Mouse (Mus musculus) urinary bladder, postnatal 36 days (tissue): ENCODE measurements at regions not wholly inside any gene's neighbourhood (a gene's known extent, or its start where the extent isn't known, plus 50 kb on each side); places are given as distances from the start of the nearest gene placed in this dataset.

Experiments used
- DNase-seq, 2 experiments: peaks; one replicate each; pipeline ENCODE4 v3.0.0; 2022; ENCODE audit warnings: low spot score in 2 of 2, mixed read lengths in 1 of 2

DNA sequence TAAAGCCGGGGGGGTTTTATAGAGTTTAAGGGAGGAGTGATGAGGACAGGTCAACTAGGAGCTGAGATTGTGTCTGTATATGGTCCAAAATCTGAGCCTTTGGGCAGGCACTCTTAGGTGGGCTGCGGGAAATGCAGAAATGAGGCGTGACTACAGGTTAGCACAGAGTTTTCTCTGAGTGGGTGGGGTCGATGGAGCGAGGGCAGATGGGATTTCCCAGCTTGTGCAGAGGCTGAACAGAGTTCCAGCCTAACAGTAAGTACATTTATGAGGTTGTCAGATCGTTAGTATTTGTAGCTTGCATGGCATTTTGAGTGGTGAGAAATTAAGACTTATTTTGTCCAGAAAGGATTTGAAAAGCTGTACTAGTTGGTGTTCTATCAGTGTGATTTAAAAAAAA lies 1358.4 kb downstream of the Gsdmc2 start:
- no peak for DNase-seq

- DNase-seq = no peak
Observed at GRCm38 (mm10) chr15:62484350-62484749, 1360.6 kb downstream of the Gsdmc2 start.

- DNase-seq = no peak
Observed at GRCm38 (mm10) chr15:62483534-62483933, 1361.4 kb downstream of the Gsdmc2 start.

DNA sequence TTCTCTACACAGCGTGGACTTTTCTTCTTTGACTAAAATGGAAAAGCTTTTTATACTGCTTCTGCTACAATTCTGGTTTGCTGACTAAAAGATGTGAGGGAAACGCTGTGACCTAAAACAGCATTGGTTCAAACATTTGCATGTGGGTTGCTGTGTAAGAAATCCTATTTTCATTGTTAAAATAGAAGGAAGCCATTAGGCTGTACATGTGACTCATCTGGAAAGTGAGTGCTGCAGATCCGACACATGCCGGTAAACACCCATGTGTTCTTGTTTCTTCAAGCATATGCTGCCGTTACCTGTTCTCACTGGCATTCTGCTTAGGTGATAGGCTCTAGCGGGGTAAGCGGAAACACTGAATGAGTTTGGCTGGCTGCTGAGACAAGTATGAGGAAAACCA lies 1362.6 kb downstream of the Gsdmc2 start:
- DNase-seq = no peak

DNA sequence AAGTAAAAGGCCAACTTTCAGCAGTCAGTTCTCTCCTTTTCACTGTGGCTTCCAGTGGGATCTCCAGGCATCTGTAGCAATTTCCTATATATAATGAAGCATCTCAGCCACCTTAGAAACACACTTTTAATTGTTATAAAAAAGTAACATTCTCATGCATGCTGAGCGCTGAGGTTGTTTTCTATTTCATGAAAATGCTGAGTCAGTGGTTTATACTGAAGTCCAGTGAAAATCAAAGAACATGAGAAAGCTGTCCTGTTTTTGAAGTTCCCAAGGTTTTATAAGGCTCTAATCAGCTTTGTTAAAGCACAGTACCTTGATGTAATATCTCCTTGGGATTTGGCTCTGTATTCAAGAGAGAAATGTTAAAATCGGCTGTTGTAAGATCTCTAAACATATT lies 1367.2 kb downstream of the Gsdmc2 start:
- no peak for DNase-seq

DNA sequence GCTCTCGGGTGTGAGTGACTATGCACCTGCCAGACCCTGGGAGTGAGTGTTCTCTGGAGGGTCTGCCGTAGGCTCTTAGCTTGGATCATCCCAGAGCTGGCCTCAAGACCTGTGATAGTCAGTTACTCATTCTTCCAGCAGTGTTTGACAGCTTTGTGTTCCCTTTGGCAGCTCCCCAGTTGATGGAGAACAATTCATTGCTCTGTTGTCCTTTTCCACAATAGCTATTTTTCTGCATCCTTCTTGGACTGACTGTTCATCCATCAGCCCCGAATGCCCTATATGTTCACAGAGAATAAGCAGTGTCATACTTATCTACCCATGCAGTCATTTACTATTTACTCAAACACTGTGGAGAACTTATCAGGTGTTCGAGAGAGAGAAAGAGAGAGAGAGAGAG lies 1368.5 kb downstream of the Gsdmc2 start:
- DNase-seq = no peak

DNA sequence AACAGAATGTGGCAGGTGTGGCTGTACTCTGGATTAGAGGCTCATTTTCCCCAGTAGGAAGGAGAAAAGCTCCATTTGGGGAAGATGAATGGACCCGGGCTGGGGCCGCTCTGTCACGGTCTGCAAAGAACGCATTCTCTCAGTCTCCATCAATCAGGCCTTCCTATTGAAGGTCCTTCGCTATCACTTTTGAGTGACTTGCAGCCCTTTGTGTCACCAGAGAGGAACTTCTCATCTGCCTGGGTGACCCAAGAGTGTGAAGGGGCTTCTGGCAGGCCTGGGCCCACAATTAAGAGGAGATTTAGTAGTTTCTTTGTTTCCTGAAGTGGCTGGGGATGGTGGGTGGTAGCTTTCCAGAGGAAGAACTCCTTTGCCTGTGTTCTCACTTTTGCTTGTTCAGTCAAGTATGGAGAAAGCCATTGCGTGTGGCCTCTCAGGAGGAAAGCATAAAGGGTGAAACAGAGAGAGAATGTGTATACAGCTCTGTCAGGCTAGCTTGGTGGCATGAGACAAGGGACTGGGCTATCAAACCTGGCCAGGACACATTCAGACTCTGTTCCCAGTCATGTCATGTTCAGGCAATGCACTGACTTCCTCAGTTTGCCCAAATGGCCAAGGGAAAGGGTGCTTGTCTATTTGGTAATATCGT lies 1374.2 kb downstream of the Gsdmc2 start:
- no peak for DNase-seq

DNA sequence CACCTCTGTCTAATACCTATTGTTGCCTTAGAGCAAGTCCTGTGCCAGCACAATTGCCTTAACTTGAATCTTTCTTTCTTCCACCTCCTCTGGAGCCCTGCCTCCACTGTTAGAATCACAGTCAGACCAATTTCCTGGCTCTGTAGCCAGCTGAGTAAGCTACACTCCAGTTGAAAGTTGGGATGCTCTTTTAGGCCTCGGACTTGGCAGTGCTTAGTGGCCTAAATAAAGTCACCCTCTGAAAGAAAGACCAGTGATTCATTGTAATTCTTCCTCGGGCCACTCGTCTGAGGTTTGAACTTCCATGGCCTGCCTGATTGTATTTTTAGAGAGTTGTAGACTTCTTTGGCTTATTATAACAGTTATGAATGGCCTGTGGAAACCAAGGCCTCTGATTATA lies 1376.9 kb downstream of the Gsdmc2 start:
- DNase-seq = no peak

DNA sequence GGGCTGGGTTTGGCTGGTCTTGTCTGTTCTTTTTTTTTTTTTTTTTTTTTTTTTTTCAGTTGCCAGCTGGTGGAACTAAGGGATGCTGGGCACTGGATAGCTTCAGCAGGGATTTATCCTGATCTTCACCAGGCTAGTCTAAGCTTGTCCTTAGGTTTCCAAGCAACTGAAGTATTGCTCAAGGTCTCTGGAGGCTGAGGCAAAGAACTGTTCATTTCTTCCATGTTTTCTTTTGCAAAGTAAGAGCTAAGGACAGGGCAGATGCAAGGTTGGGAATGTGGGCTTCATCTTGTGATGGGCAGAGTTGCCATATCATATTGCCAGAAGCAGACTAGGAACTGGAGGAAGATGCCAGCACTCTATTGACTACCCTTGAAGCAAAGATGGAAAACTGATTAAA lies 1378.1 kb downstream of the Gsdmc2 start:
- no peak for DNase-seq

- DNase-seq = no peak
Observed at GRCm38 (mm10) chr15:62465026-62465839, 1379.7 kb downstream of the Gsdmc2 start.

GRCm38 (mm10) chr15:62462698-62463097 lies 1382.3 kb downstream of the Gsdmc2 start:
- DNase-seq = peak; percentile 8 to 36

GRCm38 (mm10) chr15:62461398-62462051 lies 1383.5 kb downstream of the Gsdmc2 start:
- DNase-seq = no peak

DNA sequence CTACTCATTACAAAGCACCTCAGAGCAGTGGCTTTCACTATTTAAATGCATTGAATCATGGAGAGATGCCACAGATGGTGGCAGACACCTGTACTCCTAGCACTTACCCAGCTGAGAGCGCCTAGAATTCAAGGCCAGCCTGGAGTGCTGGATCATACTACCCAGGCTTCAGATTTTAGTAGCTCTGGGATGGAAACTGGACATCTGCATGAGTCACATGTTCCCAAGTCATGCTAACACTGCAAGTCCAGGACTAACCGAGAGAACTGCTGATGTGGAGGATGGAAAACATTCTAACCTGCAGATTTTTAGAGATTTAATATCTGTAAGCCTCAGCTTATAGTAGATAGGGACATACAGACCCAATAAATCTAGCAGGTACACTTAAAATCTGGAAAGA lies 1384.3 kb downstream of the Gsdmc2 start:
- DNase-seq = no peak

DNA sequence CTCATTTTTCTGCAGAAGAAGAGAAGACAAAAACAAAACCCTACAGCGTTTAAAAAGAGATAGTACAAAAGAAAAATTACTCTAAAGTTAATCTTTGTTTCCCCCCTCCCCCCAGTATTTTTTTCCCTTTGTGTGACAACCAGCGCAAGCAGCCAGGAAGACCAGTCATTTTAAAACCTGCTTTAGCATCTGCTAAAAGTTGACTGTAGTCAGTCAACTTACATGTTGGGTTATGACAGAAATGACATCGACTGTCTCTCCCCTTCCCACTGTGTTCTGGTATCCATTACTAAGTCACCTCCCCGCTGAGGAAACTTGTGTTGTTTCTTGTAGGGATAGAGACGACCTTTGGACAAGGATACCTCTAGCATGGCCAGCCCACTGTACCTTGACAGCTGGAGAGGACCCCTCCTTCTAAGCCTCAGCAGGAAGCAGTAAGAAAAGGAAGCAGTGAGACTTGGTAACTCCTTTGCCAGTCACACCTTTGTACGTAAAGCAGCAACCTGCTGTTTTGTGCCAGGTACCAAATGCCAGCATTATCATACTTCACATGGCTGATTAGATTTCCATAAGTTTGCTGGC lies 1384.9 kb downstream of the Gsdmc2 start:
- DNase-seq = no peak

DNA sequence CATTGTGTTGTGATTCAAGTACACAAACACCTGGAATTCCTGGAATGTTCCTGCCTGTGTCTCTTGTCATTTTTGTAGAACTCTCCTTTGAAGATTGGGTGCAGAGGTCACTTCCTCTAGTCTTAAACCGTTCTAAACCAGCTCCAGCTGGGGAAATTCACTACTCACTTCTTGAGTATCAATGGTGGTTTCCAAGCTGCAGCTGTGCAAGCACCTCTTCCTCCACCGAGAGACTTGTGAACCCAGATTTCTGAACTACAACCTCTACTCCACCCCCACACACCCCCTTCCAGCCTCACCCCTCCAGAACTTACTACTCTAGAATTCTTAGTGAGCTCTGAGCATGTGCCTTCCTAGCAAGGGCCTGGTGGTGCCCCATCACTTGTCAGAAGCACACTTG lies 1387.0 kb downstream of the Gsdmc2 start:
- no peak for DNase-seq

DNA sequence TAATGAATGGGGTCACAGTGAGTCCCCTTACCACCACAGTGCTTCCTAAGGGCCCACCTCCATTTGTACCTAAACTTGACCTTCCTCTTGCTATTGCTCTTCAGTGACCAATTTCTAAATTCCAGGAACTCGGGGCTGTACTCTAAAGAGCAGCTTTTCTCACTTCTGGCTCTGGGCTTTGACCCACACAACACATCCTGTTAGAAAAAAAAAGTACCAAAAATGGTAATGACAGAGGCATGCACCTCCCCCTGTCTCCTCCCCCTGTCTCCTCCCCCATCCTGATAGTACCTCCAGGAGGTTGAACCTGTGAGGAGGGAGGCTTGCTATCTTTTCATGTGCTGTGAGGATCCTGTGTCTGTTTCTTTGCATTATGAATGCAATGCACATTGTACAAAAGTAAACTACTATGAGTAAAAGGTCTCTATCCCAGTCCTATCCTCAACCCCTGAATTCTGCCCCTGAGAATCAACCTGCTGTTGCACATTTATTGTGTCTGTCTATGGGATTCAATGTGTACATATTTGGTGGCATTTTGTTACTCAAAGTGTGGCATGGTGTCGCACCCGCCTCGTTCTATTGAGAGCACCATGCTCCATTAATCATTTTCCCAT lies 1387.8 kb downstream of the Gsdmc2 start:
- no peak for DNase-seq

DNA sequence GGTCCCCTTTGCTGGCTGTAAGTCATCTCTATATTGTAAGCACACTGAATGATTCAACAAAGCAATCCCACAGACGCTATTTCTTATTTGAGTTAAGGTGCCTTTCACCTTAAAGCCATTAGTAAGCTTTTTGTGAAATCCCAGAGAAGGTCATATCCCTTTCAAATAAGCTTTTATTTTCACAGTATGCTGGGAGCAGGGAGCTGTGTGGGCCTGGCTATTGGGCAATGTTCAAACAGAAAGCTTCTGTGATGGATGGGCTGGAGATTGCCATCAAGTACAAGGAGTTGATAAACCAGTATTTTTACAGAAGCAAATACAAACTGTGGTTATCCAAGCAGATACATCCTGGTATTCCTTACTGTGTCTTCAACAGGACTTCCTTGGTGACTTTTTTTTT lies 1389.0 kb downstream of the Gsdmc2 start:
- peak; percentile 20 to 30 for DNase-seq

GRCm38 (mm10) chr15:62448116-62448515 lies 1396.9 kb downstream of the Gsdmc2 start:
- peak in 1 of 2 experiments; percentile 9 for DNase-seq

- DNase-seq = peak in 1 of 2 experiments; percentile 15
Observed at GRCm38 (mm10) chr15:62439211-62439610, 1405.8 kb downstream of the Gsdmc2 start.

DNA sequence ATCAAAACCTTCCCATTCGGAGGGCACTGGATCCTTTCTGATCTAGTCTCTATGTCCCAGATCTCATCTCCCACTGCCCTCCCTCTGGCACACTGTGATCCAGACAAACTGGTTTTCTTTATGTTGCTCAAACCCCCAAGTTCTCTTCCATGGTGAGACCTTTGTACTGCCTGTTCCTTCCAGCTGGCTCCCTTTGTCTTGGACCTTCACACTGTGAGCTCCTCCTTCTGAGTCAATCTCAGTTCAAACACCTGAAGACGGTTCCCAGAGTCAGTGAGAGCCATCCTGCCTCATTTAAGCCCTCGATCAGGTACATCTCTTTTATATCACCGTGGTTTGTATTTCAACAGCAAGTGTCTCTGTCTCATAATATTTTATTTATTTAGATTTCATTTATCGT lies 1408.3 kb downstream of the Gsdmc2 start:
- DNase-seq = no peak

- DNase-seq = no peak
Observed at GRCm38 (mm10) chr15:62435141-62435680, 1409.8 kb downstream of the Gsdmc2 start.
